Mouse (Mus musculus): ENCODE measurements around the gene Anapc1.

Gene Anapc1

GRCm38 (mm10) chr2:128686921-128687557 is at the start of gene Anapc1:
Gene Anapc1 (minus strand): TSS chr2:128687391.
- DNase-seq (ENCODE audit: low spot score), result peak; percentile 85

GRCm38 (mm10) chr2:128735089-128735488 is 47.9 kb upstream of the Anapc1 start:
- no peak for DNase-seq (ENCODE audit: low spot score)

- DNase-seq (ENCODE audit: low spot score), result no peak
Measured at GRCm38 (mm10) chr2:128731951-128732350, 44.8 kb upstream of the Anapc1 start.

- no peak for DNase-seq (ENCODE audit: low spot score)
Measured at GRCm38 (mm10) chr2:128731514-128731913, 44.3 kb upstream of the Anapc1 start.

GRCm38 (mm10) chr2:128729141-128729540 is 42.0 kb upstream of the Anapc1 start:
- no peak for DNase-seq (ENCODE audit: low spot score)

GRCm38 (mm10) chr2:128728066-128728465 is 40.9 kb upstream of the Anapc1 start:
- no peak for DNase-seq (ENCODE audit: low spot score)

- no peak for DNase-seq (ENCODE audit: low spot score)
Measured at GRCm38 (mm10) chr2:128727552-128727951, 40.4 kb upstream of the Anapc1 start.

- DNase-seq (ENCODE audit: low spot score), result no peak
Measured at GRCm38 (mm10) chr2:128726626-128727025, 39.4 kb upstream of the Anapc1 start.

GRCm38 (mm10) chr2:128726067-128726466 is 38.9 kb upstream of the Anapc1 start:
- no peak for DNase-seq (ENCODE audit: low spot score)

- no peak for DNase-seq (ENCODE audit: low spot score)
Measured at GRCm38 (mm10) chr2:128722106-128722710, 35.0 kb upstream of the Anapc1 start.

- no peak for DNase-seq (ENCODE audit: low spot score)
Measured at GRCm38 (mm10) chr2:128719380-128719779, 32.2 kb upstream of the Anapc1 start.

GRCm38 (mm10) chr2:128715979-128716378 is 28.8 kb upstream of the Anapc1 start:
- DNase-seq (ENCODE audit: low spot score), result no peak

- no peak for DNase-seq (ENCODE audit: low spot score)
Measured at GRCm38 (mm10) chr2:128714724-128715241, 27.6 kb upstream of the Anapc1 start.

GRCm38 (mm10) chr2:128713548-128714003 is 26.4 kb upstream of the Anapc1 start:
- no peak for DNase-seq (ENCODE audit: low spot score)

- DNase-seq (ENCODE audit: low spot score), result no peak
Measured at GRCm38 (mm10) chr2:128712940-128713339, 25.7 kb upstream of the Anapc1 start.

- DNase-seq (ENCODE audit: low spot score), result no peak
Measured at GRCm38 (mm10) chr2:128710609-128711008, 23.4 kb upstream of the Anapc1 start.

- DNase-seq (ENCODE audit: low spot score), result no peak
Measured at GRCm38 (mm10) chr2:128709264-128709663, 22.1 kb upstream of the Anapc1 start.

GRCm38 (mm10) chr2:128704474-128704873 is 17.3 kb upstream of the Anapc1 start:
- DNase-seq (ENCODE audit: low spot score), result no peak

- DNase-seq (ENCODE audit: low spot score), result no peak
Measured at GRCm38 (mm10) chr2:128699201-128699885, 12.2 kb upstream of the Anapc1 start.

GRCm38 (mm10) chr2:128698693-128699181 is 11.5 kb upstream of the Anapc1 start, which contains the start of gene Mertk:
Gene Mertk (plus strand): TSS chr2:128698956.
- DNase-seq (ENCODE audit: low spot score), result no peak

GRCm38 (mm10) chr2:128698140-128698692 is 11.0 kb upstream of the Anapc1 start:
- DNase-seq (ENCODE audit: low spot score), result peak; percentile 14

- no peak for DNase-seq (ENCODE audit: low spot score)
Measured at GRCm38 (mm10) chr2:128697566-128697965, 10.4 kb upstream of the Anapc1 start.

Measured in c-Kit-positive CD71-positive TER-119-positive erythroid progenitor cells, embryonic 14.5 days (primary cell).